Mouse (Mus musculus) myocyte (in vitro differentiated cells): Measurements from ENCODE around the gene Dio1. TPM values are rescaled to one million over a fixed set of nuclear protein-coding genes. Genes with fewer than 3 reads are reported as not detected.

Source experiments
- H3K27me3 ChIP-seq: one replicate; pipeline ENCODE4 v1.6.1; 2011; ENCODE audit not compliant: control insufficient read depth, insufficient read depth, insufficient read length
- H3K36me3 ChIP-seq: one replicate; pipeline ENCODE4 v1.6.1; 2011; ENCODE audit not compliant: control insufficient read depth, insufficient read depth
- H3K4me2 ChIP-seq: one replicate; pipeline ENCODE4 v1.6.1; 2011; ENCODE audit warnings: low read depth, control low read depth
- H3K4me3 ChIP-seq: one replicate; pipeline ENCODE4 v1.5.1; 2011; ENCODE audit warnings: mild to moderate bottlenecking, control low read depth, moderate library complexity
- H3K79me2 ChIP-seq: one replicate; pipeline ENCODE4 v1.6.1; 2011; ENCODE audit not compliant: control insufficient read depth, insufficient read depth
- H3ac ChIP-seq: one replicate; pipeline ENCODE4 v1.6.1; 2011; ENCODE audit not compliant: control insufficient read depth, insufficient read length
- CEBPB ChIP-seq: IDR thresholded peaks from 2 replicates; pipeline ENCODE4 v1.6.1; 2011; ENCODE audit warnings: mild to moderate bottlenecking, moderate library complexity; ENCODE audit not compliant: poor library complexity, insufficient read depth, severe bottlenecking
- E2F4 ChIP-seq: IDR thresholded peaks from one replicate; pipeline ENCODE4 v1.6.1; 2011; ENCODE audit warnings: mild to moderate bottlenecking, control low read depth, moderate library complexity; ENCODE audit not compliant: insufficient read depth
- MAX ChIP-seq: IDR thresholded peaks from one replicate; pipeline ENCODE4 v1.6.1; 2011; ENCODE audit warnings: low read depth, mild to moderate bottlenecking, control low read depth
- MYOD1 ChIP-seq, 3 experiments: IDR thresholded peaks; one replicate each; pipeline ENCODE4 v1.6.1; 2011; ENCODE audit warnings: control low read depth in 2 of 3, low read depth in 2 of 3, mild to moderate bottlenecking in 2 of 3, moderate library complexity in 1 of 3; ENCODE audit not compliant: insufficient read length in 2 of 3, control insufficient read depth in 1 of 3
- MYOG ChIP-seq, 3 experiments: IDR thresholded peaks; one replicate each; pipeline ENCODE4 v1.6.1; 2011; ENCODE audit warnings: control low read depth in 2 of 3, low read depth in 2 of 3, mild to moderate bottlenecking in 2 of 3; ENCODE audit not compliant: insufficient read length in 2 of 3, control insufficient read depth in 1 of 3, insufficient read depth in 1 of 3
- POLR2A ChIP-seq: IDR thresholded peaks from one replicate; pipeline ENCODE4 v1.6.1; 2011; ENCODE audit warnings: low read depth, mild to moderate bottlenecking, control low read depth, moderate library complexity; ENCODE audit not compliant: insufficient read length
- POLR2AphosphoS2 ChIP-seq: IDR thresholded peaks from one replicate; pipeline ENCODE4 v1.6.1; 2011; ENCODE audit warnings: low read depth, control low read depth; ENCODE audit not compliant: insufficient read length
- REST ChIP-seq: IDR thresholded peaks from one replicate; pipeline ENCODE4 v1.6.1; 2011; ENCODE audit warnings: mild to moderate bottlenecking, control low read depth, moderate library complexity; ENCODE audit not compliant: insufficient read depth, insufficient read length
- SRF ChIP-seq: IDR thresholded peaks from one replicate; pipeline ENCODE4 v1.6.1; 2011; ENCODE audit warnings: low read depth; ENCODE audit not compliant: control insufficient read depth, insufficient read length
- TCF12 ChIP-seq: IDR thresholded peaks from one replicate; pipeline ENCODE4 v1.6.1; 2011; ENCODE audit warnings: mild to moderate bottlenecking, control low read depth; ENCODE audit not compliant: poor library complexity, insufficient read depth, severe bottlenecking
- TCF3 ChIP-seq: IDR thresholded peaks from one replicate; pipeline ENCODE4 v1.6.1; 2011; ENCODE audit warnings: low read depth, control low read depth; ENCODE audit not compliant: insufficient read length
- USF1 ChIP-seq: IDR thresholded peaks from one replicate; pipeline ENCODE4 v1.6.1; 2011; ENCODE audit warnings: low read depth, mild to moderate bottlenecking, control low read depth, moderate library complexity
- polyA plus RNA-seq: library from polyadenylated mRNA; unstranded; fragments of >200 nt; fragmentation: generic; extraction: Trizol; gene quantifications from one replicate; pipeline ENCODE4 v1.2.1, GENCODE M21; 2012; ENCODE audit warnings: missing spikeins

Dio1 gene
- not detected for polyA plus RNA-seq

- Histone ChIP-seq H3K27me3 (peaks cover 43% of the 10 kb centered on the region), H3K4me3 (no peak within 1 kb of the TSS), H3K4me2 (no peak within 1 kb of the TSS), H3ac (no peak within 1 kb of the TSS), H3K36me3 (no peaks in the 10 kb centered on the region), H3K79me2 (no peaks in the 10 kb centered on the region)
- TF ChIP-seq MYOD1 (IDR thresholded peaks at IDR 0.05; ENCODE audit: control insufficient read depth in 1 of 3, insufficient read length in 2 of 3, low read depth in 2 of 3) = peak in 2 of 3 experiments; percentile 2 to 15
- TF ChIP-seq TCF3 = no peak
Measured at GRCm38 (mm10) chr4:107306966-107307365, at the start of gene Dio1. Dio1 (minus strand) TSS chr4:107307169.

GRCm38 (mm10) chr4:107354543-107354942, 47.6 kb upstream of the Dio1 start:
- Histone ChIP-seq H3K4me2 (no peak overlapping the region), H3K79me2 (no peaks in the 10 kb centered on the region), H3K36me3 (no peaks in the 10 kb centered on the region), H3K4me3 (no peak overlapping the region), H3ac (no peak overlapping the region), H3K27me3 (no peaks in the 10 kb centered on the region)
- TF ChIP-seq CEBPB = no peak
- TF ChIP-seq TCF3 = no peak
- TF ChIP-seq TCF12 = no peak
- no peak for TF ChIP-seq REST
- TF ChIP-seq USF1 = no peak
- TF ChIP-seq MYOD1 (IDR thresholded peaks at IDR 0.05; ENCODE audit: control insufficient read depth in 1 of 3, insufficient read length in 2 of 3, low read depth in 2 of 3) = no peak
- no peak for TF ChIP-seq MYOG (IDR thresholded peaks at IDR 0.05; ENCODE audit: control insufficient read depth in 1 of 3, insufficient read depth in 1 of 3, insufficient read length in 2 of 3, low read depth in 2 of 3)
- no peak for TF ChIP-seq POLR2AphosphoS2
- no peak for TF ChIP-seq E2F4
- TF ChIP-seq POLR2A = no peak

GRCm38 (mm10) chr4:107354126-107354525, 47.2 kb upstream of the Dio1 start:
- no peaks in the 10 kb centered on the region for H3K36me3 ChIP-seq
- H3K4me3 ChIP-seq = no peak overlapping the region
- H3ac ChIP-seq = no peak overlapping the region
- no peak overlapping the region for H3K4me2 ChIP-seq
- no peaks in the 10 kb centered on the region for H3K27me3 ChIP-seq
- H3K79me2 ChIP-seq = no peaks in the 10 kb centered on the region
- TF ChIP-seq POLR2AphosphoS2 (no peak), TCF12 (no peak), MYOD1 (IDR thresholded peaks at IDR 0.05; ENCODE audit: control insufficient read depth in 1 of 3, insufficient read length in 2 of 3, low read depth in 2 of 3) (no peak), E2F4 (no peak), CEBPB (no peak), REST (no peak)

GRCm38 (mm10) chr4:107353612-107354011, 46.6 kb upstream of the Dio1 start:
- TF ChIP-seq SRF = no peak
- no peak for TF ChIP-seq TCF3
- TF ChIP-seq MYOD1 (IDR thresholded peaks at IDR 0.05; ENCODE audit: control insufficient read depth in 1 of 3, insufficient read length in 2 of 3, low read depth in 2 of 3) = no peak
- TF ChIP-seq E2F4 = no peak
- no peak for TF ChIP-seq CEBPB
- TF ChIP-seq POLR2A = no peak
- no peak for TF ChIP-seq USF1
- TF ChIP-seq REST = no peak
- TF ChIP-seq TCF12 = no peak
- no peak for TF ChIP-seq POLR2AphosphoS2
- TF ChIP-seq MYOG (IDR thresholded peaks at IDR 0.05; ENCODE audit: control insufficient read depth in 1 of 3, insufficient read depth in 1 of 3, insufficient read length in 2 of 3, low read depth in 2 of 3) = no peak
- TF ChIP-seq MAX = no peak
- Histone ChIP-seq H3K4me3 (no peak overlapping the region), H3ac (no peak overlapping the region)

GRCm38 (mm10) chr4:107351368-107351767, 44.4 kb upstream of the Dio1 start:
- Histone ChIP-seq H3K27me3 (no peaks in the 10 kb centered on the region), H3K4me3 (no peak overlapping the region), H3ac (no peak overlapping the region), H3K4me2 (no peak overlapping the region), H3K36me3 (no peaks in the 10 kb centered on the region), H3K79me2 (no peaks in the 10 kb centered on the region)
- TF ChIP-seq MYOG (IDR thresholded peaks at IDR 0.05; ENCODE audit: control insufficient read depth in 1 of 3, insufficient read depth in 1 of 3, insufficient read length in 2 of 3, low read depth in 2 of 3) = no peak
- no peak for TF ChIP-seq MYOD1 (IDR thresholded peaks at IDR 0.05; ENCODE audit: control insufficient read depth in 1 of 3, insufficient read length in 2 of 3, low read depth in 2 of 3)

More at GRCm38 (mm10) chr4:107353612-107354011, 46.6 kb upstream of the Dio1 start:
- H3K36me3 ChIP-seq = no peaks in the 10 kb centered on the region
- no peak overlapping the region for H3K4me2 ChIP-seq
- no peaks in the 10 kb centered on the region for H3K27me3 ChIP-seq
- H3K79me2 ChIP-seq = no peaks in the 10 kb centered on the region
